Mouse (Mus musculus) layer of hippocampus, postnatal 25 days (tissue): ENCODE measurements around the gene Zgpat. TPM values are rescaled to one million over a fixed set of nuclear protein-coding genes. Genes with fewer than 3 reads are reported as not detected.
A peak's percentile ranks its signal among the peaks of the same experiment; 100 is the strongest.

ENCODE experiments used
- DNase-seq, 2 experiments: peaks; one replicate each; pipeline ENCODE4 v3.0.0; 2022; ENCODE audit warnings: mixed read lengths in 2 of 2, low spot score in 1 of 2; ENCODE audit errors: extremely low spot score in 1 of 2
- total RNA-seq, 2 experiments: library from RNA; stranded (reverse); gene quantifications; 2 replicates each; pipeline ENCODE4 v1.2.3; 2021

The Zgpat gene
- total RNA-seq, 2 experiments from 2014 or later = 64.9 to 73.6 TPM

DNA sequence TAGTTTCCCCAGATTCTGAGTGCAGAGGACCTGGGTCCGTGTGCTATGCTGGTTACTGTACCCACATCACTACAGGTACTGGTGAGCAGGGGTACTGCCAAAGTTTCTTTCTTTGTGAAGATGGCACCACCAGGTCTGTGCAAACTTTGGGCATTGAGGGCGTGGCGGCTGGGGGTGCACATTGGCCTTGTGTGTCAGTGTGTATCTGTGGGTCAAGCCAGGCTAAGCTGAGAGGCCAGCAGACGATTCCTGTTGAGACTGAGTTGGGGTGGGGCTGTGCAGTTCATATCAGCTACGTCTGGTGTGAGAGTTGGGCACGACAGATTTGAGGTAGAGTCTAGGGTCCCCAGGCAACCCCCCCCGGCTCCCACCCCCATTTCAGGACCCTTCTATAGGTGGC, 19.7 kb downstream of the Zgpat start:
- DNase-seq = no peak

DNA sequence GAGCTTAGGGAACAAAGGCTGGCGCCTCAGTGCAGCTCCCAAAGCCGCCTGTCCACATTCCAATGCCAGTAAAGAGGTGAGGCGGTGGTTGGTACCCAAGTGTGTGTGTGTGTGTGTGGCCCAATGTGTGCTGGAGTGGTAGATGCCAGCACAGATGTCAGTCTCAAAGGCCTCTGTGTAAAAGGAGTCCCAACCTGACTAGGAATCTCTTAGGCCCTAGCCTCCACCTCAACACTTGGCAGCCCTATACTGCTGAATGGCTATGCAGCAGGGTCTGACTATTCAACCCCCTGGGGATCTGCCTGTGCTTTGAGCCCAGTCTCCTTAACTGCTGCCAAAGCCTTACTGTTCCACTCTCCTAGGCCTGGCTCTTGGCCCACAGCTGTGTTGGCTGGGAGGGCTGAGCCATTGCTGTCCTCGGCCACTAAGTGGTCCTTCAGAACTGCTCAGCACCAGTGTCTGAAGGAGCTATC, 20.2 kb downstream of the Zgpat start:
- peak in 1 of 2 experiments; percentile 30 for DNase-seq

DNA sequence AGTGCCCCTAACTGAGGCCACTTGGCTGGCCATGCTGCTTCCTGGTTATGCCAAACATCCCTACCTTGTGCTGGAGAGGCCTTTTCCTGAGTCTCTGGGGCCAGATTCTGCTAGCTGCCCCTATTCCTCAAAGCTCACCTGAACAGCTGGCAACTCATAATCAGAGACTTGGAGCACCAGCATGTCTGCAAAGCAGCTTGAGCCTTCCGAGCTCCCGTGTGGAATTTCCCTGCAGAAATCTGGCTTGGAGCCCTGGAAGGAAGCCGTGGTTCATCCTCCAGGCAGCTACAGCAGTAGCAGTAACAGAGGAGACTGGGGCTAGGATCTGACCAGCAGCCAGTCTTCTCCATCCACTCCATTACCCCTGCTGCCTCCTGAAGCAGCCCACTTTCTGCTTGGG, 21.2 kb downstream of the Zgpat start:
- peak in 1 of 2 experiments; percentile 46 for DNase-seq

DNA sequence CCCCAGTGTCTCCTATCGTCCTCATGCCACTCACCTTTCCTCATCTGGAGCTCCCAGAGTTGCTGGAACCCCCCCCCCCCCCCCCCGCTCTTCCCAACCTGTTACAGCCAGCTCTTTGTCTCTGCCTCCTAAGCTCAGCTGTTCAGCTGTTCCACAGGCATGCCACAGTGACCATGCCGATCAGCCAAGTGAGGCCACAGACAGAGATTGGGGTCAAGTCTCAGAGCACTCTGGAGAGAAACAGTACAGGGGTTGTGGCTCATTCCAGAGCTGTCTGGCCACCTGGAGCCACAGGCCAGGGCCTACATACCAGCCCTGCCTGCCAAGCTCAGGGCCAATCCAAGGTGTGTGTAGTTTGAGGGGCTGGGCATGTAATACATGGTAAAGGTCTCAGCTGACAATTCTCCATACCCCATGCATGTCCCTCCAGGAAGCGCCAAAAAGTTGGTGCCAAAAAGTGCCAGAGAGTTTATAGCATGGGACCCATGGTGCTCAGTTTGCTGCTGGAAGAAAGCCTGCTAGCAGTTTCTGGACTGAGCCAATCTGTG, 22.0 kb downstream of the Zgpat start:
- DNase-seq = no peak

DNA sequence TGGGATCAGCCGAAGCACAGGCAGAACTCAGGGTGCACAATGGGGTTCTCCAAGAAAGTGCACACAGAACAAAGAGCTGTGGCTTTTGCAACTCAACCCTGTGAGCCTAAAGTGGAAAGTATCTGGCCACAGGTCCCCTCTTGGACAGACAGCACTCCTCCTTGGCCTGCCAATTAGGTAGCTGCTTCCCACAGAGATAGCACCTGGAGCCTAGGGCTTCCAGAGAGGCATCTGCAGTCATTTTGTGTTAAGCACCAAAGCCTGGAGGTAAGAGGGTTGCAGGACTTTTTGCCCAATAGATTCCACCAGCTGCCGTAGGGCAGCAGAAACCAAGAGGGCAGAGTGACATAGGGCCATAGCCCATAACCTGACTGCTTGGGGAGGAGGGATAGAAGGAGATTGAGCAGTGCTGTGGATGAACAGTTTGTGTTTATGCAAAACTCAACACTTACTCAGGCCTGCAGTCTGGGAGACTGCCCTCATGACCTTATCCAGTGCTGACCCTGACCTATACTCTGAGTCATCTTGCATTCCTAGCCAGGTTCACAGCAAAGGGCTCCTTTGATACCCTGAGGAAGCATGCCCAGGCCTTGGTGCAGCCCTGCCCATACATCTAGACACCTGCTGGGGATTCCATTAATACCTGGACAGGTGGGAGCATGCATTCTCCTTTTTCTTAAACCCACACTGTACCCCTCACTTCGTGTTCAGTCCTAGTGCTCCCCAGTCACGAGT, 25.6 kb downstream of the Zgpat start:
- DNase-seq = no peak

DNA sequence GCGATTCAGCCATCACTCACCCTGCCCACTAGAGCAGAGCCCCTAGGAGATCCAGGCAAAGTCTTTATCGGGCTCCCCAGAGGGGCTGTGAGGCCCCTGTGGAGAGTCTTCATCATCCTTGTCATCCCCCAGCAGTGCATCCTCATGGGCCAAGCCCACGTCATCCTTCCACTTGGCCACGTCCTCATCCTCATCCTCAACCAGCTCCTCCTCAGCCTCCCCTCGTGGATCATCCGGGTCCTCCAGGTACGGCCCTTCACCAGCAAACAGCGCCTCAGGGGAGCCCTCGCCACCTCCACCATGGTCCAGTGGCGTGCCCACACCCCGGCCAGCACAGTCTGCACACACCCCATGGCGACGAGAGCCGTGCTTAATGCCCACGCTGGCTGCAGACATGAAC, 26.3 kb downstream of the Zgpat start:
- DNase-seq = no peak

DNA sequence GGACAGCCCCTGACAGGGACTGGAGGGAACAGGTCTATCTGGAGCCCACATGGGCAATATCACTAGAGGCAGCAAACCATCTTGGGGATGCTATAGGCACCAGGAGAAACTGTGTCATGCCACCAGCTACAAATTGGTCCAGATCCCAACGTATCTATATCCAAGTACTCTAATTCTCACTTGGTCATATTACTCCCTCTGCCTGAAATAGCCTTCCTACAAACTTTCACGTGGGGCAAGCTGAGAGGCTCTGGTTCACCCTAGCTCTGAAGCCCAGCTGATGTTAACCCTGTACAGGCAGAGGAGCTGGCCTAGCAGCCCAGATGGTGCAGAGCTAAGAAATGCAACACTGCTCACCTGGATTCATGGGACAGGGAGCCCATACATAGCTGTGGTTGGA, 26.8 kb downstream of the Zgpat start:
- no peak for DNase-seq

DNA sequence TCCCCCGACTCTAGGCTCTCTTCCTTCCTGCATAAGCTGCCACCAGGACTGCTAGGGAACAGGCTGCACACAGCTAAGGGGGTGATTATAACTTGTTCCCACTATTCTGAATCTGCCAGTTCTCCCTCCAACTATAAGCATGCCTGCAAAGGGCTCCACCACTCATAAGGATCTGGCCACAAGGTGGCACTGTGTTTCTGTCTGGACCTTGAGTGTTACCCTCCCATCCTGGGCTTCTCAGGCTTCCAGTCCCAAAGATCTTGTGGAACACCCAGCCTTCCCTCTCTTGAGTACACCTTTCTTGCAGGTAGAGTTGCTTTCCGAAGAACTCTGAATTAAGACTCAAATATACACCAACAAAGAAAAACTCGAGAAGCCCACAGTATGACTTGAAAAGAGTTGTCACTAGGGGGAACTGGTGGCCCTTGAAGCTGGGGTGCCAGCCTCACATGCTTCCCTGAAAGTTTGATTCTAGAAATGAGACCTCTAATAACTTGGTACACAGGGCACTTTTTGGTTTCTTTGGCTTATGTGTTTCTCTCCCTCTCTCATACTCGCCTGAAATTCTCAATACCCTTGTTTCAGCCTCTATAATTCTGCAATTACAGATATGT, 28.0 kb downstream of the Zgpat start:
- DNase-seq = peak; percentile 81 to 96

DNA sequence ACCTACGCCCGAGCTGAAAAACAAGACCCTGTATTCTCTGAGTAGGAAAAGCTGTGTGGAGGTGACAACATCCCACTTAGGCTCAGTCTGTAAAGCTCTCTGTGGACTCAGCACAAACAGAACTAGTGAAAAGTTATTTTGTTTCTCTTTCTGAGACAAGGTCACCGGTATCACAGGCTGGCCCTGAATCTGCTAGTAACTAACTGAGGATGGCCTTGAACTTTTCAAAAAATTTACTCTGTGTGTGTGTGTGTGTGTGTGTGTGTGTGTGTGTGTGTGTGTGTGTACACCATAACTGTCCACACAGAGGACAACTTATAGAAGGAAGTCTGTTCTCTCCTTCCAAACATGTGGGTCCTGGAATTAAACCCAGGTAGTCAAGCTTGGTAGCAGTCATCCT, 29.4 kb downstream of the Zgpat start:
- DNase-seq = no peak

DNA sequence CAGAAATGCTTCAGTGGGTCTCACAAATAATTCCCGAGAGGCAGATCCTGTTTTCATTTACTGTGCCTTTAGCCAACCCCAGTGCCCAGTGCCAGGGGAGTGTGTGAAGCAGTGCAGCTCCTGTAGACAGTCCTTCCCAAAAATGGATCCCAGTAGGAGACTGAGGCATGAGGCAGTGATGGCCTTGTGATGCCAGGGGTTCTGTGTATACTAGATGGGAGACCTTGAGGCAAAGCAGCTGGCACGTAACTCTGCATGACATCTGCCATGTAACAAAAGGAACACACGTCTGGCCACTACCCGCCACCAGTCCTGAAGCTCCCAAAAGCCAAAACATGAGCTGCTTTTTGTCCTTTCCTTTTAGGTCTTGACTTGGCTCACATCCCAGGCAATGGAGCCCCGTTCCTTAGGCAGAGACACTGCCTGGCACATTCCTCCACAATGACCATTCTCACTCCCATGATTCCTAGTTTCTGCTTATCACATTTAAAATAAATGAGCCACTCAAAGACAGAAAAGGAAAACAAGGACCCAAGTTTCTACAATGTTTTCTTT, 32.6 kb downstream of the Zgpat start:
- no peak for DNase-seq

DNA sequence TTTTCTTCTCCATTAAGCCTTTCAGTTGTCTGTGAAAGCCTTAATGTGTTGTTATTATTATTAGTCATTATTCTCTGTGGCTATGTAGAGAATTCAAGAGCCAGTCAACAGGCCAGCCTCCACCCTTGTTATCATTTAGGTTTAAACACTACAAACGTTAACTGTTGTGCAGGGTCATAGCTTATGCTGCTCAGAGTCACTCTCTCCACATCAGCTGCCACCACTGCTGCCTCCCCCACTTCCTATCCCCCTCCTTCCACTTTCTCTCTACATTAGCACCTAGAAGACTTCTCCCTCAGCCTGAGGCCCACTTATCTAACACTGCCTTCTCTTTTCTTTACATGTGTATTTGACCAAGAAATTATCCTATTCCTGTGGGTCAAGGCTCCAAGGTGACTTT, 36.8 kb downstream of the Zgpat start:
- DNase-seq = no peak

DNA sequence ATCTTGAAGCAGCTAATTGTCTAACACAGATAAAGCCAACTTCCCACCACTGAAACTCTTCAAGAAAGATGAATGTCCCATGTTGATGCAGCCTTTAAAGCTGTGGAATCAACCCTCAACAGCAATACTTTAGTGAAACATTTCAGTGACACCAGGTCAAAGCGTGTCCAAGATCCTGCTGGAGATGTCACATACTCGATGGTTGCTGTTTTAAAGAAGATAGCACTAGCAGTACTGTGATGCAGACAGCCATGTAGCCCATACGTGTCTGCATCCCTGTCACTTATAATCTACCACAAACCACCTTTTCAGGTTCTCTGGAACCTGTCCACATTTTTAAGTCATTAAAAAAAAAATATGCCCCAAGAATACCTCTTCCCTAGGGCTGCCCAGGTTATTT, 39.0 kb downstream of the Zgpat start:
- DNase-seq = no peak

DNA sequence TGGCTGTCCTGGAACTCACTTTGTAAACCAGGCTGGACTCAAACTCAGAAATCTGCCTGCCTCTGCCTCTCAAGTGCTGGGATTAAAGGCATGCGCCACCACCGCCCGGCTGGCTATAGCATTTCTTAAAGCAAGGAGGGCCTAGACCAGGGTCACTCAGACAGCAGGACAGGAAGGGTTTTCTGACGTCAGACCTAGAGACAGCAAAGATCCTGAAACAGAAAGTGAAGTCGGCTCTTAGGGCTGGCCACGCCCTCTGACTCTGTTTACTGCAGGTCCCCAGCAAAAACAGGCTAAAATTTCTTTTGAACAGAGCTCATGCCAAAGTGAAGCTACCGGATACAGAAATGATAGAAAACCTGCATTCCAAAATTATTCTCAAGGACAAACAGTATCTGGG, 44.9 kb downstream of the Zgpat start:
- DNase-seq = no peak

DNA sequence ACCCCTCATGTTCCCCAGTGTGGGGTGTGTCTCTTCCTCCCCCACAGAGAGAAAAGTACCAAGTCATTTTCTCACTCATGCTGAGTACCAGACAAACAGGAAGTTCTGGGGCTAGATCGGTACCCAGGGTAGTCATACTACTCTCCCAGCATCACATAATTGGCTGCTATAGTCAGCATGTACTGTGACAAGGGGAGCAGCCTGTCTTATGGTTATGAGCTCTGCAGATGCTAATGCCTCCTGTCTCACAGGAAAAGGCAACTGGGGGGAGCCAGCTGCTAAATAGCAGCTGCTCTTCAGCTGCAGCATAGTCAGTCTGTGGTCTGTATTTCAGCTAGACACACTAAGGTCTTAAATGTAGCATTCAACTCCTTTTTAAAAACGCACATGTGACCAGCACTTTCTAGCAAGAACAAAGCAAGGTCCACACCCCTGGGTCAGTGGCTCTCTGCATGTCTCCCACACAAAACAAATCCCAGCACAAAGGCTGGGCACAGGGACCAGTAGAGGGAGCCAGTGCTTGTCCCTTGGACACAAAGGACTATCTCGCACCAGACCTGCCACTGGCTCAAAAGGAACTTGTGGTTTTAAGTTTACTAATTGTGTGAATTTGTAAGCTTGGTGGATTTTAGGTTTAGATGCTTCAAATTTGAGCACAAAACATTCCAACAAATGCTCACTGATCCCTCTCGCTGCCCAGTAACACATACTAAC, 46.2 kb downstream of the Zgpat start:
- DNase-seq = peak in 1 of 2 experiments; percentile 68

DNA sequence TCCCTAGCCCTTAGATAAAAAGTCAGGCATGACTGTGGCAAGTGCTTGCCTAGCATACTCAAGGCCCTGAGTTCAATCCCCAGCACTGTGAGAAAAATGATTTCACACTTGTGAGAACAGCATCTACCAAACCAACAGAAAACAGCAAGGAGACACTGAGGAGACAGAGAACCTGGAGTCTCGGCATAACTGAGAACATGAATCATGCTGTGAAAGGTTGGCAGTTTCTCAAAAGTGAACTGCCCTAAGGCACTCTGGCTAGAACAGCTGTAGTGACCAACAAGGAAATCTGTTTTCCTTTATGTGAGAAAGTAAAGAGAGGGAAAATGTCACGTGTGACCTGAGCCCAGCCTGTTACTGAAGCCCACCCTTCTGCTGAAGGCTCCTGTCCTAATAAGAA, 48.4 kb downstream of the Zgpat start:
- no peak for DNase-seq

DNA sequence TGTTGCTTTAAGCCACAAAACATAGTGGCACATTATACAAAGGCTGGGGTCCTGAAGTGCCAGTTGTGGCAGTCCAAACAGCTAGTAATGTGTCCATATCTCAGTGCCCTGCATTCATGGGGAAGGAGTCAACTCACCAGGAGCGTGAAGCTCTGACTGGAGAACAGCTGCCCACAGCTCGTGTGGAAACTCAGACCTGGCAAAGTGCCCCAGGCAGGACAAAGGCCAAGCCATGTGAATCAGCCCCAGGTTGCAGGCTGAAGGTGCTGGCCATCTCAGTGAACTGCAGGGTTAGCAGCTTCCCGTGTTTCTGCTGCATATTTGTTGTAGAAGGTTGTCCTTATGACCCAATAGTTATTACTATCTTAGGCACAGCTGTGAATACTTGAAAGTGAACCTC, 51.2 kb downstream of the Zgpat start:
- DNase-seq = no peak

DNA sequence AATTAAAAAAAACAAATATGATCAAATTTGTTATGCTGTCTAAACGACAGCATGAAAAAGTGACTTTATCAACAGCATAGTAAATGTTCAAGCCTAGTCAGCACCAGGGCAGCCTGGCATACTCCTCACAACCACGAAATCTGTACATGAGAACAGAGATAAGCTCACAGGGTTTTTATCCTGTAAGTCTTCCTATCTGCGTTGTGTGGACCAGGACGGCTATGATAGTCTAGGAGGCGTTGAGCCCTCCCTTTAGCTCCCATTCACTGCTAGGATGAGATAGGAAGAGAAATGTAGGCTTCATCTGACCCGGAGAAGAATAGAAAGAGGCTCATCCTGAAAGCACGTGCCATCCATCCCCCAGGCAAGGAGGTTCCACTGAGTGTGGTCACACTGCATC, 54.6 kb downstream of the Zgpat start:
- DNase-seq = no peak

DNA sequence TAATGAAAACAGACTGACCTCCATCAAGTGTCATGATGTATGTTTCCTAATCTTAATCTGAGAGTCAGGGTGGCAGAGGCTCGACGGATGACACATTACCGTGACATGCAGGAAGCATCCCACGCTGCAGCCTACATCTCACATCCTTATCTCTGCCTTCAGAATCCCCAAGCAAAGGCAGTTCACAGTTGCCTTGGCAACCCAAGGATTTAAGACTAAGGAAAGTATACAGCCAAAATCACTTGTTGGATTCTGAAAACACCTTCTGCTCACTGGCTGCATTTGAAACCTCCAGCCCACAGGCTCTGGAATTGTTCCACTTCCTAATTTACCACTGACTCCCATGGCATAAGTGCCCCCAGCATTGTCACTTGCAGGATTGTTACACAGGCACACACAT, 55.7 kb downstream of the Zgpat start:
- no peak for DNase-seq

DNA sequence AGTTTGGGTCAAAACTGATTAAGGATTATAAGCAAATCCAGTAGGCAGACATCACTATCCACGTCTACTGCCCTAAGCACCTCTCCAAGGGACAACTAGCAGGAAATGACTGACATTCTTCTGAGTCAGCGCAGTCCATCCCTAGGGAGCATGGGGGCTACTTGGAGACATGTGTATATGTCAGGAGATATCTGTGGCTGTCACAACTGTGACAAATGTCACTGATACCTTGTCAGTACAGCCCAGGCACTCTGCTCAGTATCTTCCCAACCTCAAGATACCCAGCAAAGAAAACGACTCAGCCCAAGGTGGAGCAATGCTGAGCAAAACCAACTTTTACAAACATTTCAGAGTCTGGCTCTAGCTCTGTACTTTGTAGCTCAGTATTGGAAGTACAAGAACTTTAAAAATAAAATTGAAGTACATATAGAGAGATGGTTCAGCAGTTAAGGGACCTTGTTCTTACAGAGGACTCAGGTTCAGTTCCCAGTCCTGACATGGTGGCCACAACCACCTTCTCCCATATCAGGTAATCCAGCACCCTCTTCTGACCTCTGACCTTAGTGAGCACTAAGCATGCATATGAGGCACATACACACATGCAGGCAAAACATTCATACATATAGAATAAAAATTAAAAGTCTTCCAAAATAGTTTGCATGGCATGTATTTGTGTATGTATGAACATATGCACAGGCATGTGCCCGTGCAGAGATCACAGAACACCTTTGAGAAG, 56.3 kb downstream of the Zgpat start:
- DNase-seq = no peak

DNA sequence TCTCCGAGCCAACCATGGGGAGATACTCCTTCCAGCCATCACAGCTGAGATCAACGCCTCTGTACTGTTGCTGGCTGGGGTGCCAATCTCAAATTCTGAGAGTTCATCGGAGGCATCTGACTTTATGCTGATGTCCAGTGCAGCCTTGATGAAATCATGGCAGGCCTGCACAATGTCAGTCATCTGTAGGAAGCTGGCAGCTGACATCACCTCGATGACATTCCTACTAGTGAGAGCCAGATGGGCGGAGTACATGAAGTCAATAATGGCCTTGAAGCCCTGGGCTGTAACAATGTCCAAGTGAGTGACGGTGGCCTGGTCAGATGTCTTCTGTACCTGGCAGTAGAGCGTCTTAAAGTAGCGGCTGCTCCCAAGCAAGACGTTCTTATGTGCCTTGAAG, 59.1 kb downstream of the Zgpat start:
- no peak for DNase-seq
